Mouse (Mus musculus): ENCODE data around the gene Zfp541.
A peak's percentile ranks its signal among the peaks of the same experiment; 100 is the strongest.

Gene Zfp541

GRCm38 (mm10) chr7:16048164-16048564 is 13.4 kb upstream of the Zfp541 start:
- Histone ChIP-seq H3K27me3 (ENCODE audit: insufficient read depth, low read length) (no peaks in the 10 kb centered on the region), H3K36me3 (ENCODE audit: insufficient read depth, low read length) (peaks cover 20% of the 10 kb centered on the region), H3K4me1 (replicated peaks; ENCODE audit: low read depth, low read length) (peaks cover 74% of the 10 kb centered on the region), H3K4me3 (replicated peaks; ENCODE audit: low read length) (peak overlapping the region; percentile 94), H3K9me3 (ENCODE audit: low read length) (no peaks in the 10 kb centered on the region)
- TF ChIP-seq CTCF (conservative IDR thresholded peaks at IDR 0.05; ENCODE audit: low read length) (no peak), NANOG (IDR thresholded peaks at IDR 0.05; ENCODE audit: borderline replicate concordance, low read length) (no peak), POU5F1 (IDR thresholded peaks at IDR 0.05; ENCODE audit: borderline replicate concordance, low read length) (no peak)

- Histone ChIP-seq H3K4me1 (replicated peaks; ENCODE audit: low read depth, low read length) (peaks cover 70% of the 10 kb centered on the region), H3K27me3 (ENCODE audit: insufficient read depth, low read length) (no peaks in the 10 kb centered on the region), H3K36me3 (ENCODE audit: insufficient read depth, low read length) (peaks cover 16% of the 10 kb centered on the region; the same call in 1 of the 2 replicates), H3K4me3 (replicated peaks; ENCODE audit: low read length) (peak overlapping the region; percentile 94), H3K9me3 (ENCODE audit: low read length) (no peaks in the 10 kb centered on the region)
- TF ChIP-seq CTCF (conservative IDR thresholded peaks at IDR 0.05; ENCODE audit: low read length) (no peak), POU5F1 (IDR thresholded peaks at IDR 0.05; ENCODE audit: borderline replicate concordance, low read length) (no peak), NANOG (IDR thresholded peaks at IDR 0.05; ENCODE audit: borderline replicate concordance, low read length) (no peak)
Observed at GRCm38 (mm10) chr7:16048675-16049575, 12.7 kb upstream of the Zfp541 start.

GRCm38 (mm10) chr7:16049576-16049915 is 12.1 kb upstream of the Zfp541 start:
- Histone ChIP-seq H3K4me3 (replicated peaks; ENCODE audit: low read length) (peak overlapping the region; percentile 94), H3K4me1 (replicated peaks; ENCODE audit: low read depth, low read length) (peaks cover 63% of the 10 kb centered on the region), H3K9me3 (ENCODE audit: low read length) (no peaks in the 10 kb centered on the region), H3K27me3 (ENCODE audit: insufficient read depth, low read length) (no peaks in the 10 kb centered on the region), H3K36me3 (ENCODE audit: insufficient read depth, low read length) (peaks cover 16% of the 10 kb centered on the region; the same call in 1 of the 2 replicates)
- TF ChIP-seq CTCF (conservative IDR thresholded peaks at IDR 0.05; ENCODE audit: low read length) (no peak), POU5F1 (IDR thresholded peaks at IDR 0.05; ENCODE audit: borderline replicate concordance, low read length) (no peak), NANOG (IDR thresholded peaks at IDR 0.05; ENCODE audit: borderline replicate concordance, low read length) (no peak)

- Histone ChIP-seq H3K4me1 (replicated peaks; ENCODE audit: low read depth, low read length) (peaks cover 56% of the 10 kb centered on the region), H3K27me3 (ENCODE audit: insufficient read depth, low read length) (peaks cover 3% of the 10 kb centered on the region; the same call in 1 of the 2 replicates), H3K9me3 (ENCODE audit: low read length) (no peaks in the 10 kb centered on the region), H3K36me3 (ENCODE audit: insufficient read depth, low read length) (peaks cover 16% of the 10 kb centered on the region; the same call in 1 of the 2 replicates), H3K4me3 (replicated peaks; ENCODE audit: low read length) (no peak overlapping the region)
- TF ChIP-seq NANOG (IDR thresholded peaks at IDR 0.05; ENCODE audit: borderline replicate concordance, low read length) (no peak), POU5F1 (IDR thresholded peaks at IDR 0.05; ENCODE audit: borderline replicate concordance, low read length) (no peak), CTCF (conservative IDR thresholded peaks at IDR 0.05; ENCODE audit: low read length) (no peak)
Observed at GRCm38 (mm10) chr7:16050600-16050999, 11.0 kb upstream of the Zfp541 start.

- H3K36me3 ChIP-seq (ENCODE audit: insufficient read depth, low read length) = peaks cover 16% of the 10 kb centered on the region; the same call in 1 of the 2 replicates
- TF ChIP-seq CTCF (conservative IDR thresholded peaks at IDR 0.05; ENCODE audit: low read length) = peak; percentile 85
- TF ChIP-seq NANOG (IDR thresholded peaks at IDR 0.05; ENCODE audit: borderline replicate concordance, low read length) = no peak
- H3K27me3 ChIP-seq (ENCODE audit: insufficient read depth, low read length) = peaks cover 3% of the 10 kb centered on the region; the same call in 1 of the 2 replicates
Observed at GRCm38 (mm10) chr7:16051883-16052595, 9.6 kb upstream of the Zfp541 start.

GRCm38 (mm10) chr7:16052684-16053083 is 8.9 kb upstream of the Zfp541 start:
- peak overlapping the region; percentile 83 for H3K4me3 ChIP-seq (replicated peaks; ENCODE audit: low read length)
- peaks cover 6% of the 10 kb centered on the region; the same call in 1 of the 2 replicates for H3K27me3 ChIP-seq (ENCODE audit: insufficient read depth, low read length)
- no peaks in the 10 kb centered on the region for H3K9me3 ChIP-seq (ENCODE audit: low read length)
- H3K4me1 ChIP-seq (replicated peaks; ENCODE audit: low read depth, low read length) = peaks cover 42% of the 10 kb centered on the region
- H3K36me3 ChIP-seq (ENCODE audit: insufficient read depth, low read length) = peaks cover 16% of the 10 kb centered on the region; the same call in 1 of the 2 replicates
- TF ChIP-seq POU5F1 (IDR thresholded peaks at IDR 0.05; ENCODE audit: borderline replicate concordance, low read length) = no peak
- no peak for TF ChIP-seq NANOG (IDR thresholded peaks at IDR 0.05; ENCODE audit: borderline replicate concordance, low read length)
- no peak for TF ChIP-seq CTCF (conservative IDR thresholded peaks at IDR 0.05; ENCODE audit: low read length)

More at GRCm38 (mm10) chr7:16051883-16052595, 9.6 kb upstream of the Zfp541 start:
- peak overlapping the region; percentile 83 for H3K4me3 ChIP-seq (replicated peaks; ENCODE audit: low read length)
- peaks cover 44% of the 10 kb centered on the region for H3K4me1 ChIP-seq (replicated peaks; ENCODE audit: low read depth, low read length)
- no peaks in the 10 kb centered on the region for H3K9me3 ChIP-seq (ENCODE audit: low read length)

- Histone ChIP-seq H3K36me3 (ENCODE audit: insufficient read depth, low read length) (peaks cover 16% of the 10 kb centered on the region; the same call in 1 of the 2 replicates), H3K9me3 (ENCODE audit: low read length) (no peaks in the 10 kb centered on the region), H3K4me1 (replicated peaks; ENCODE audit: low read depth, low read length) (peaks cover 42% of the 10 kb centered on the region), H3K27me3 (ENCODE audit: insufficient read depth, low read length) (peaks cover 10% of the 10 kb centered on the region; the same call in 1 of the 2 replicates), H3K4me3 (replicated peaks; ENCODE audit: low read length) (peak overlapping the region; percentile 83; the same call in 1 of the 2 replicates)
- TF ChIP-seq NANOG (IDR thresholded peaks at IDR 0.05; ENCODE audit: borderline replicate concordance, low read length) (no peak), POU5F1 (IDR thresholded peaks at IDR 0.05; ENCODE audit: borderline replicate concordance, low read length) (no peak), CTCF (conservative IDR thresholded peaks at IDR 0.05; ENCODE audit: low read length) (no peak)
Observed at GRCm38 (mm10) chr7:16053105-16053504, 8.5 kb upstream of the Zfp541 start.

GRCm38 (mm10) chr7:16054966-16055365 is 6.6 kb upstream of the Zfp541 start:
- Histone ChIP-seq H3K27me3 (ENCODE audit: insufficient read depth, low read length) (peaks cover 25% of the 10 kb centered on the region), H3K4me1 (replicated peaks; ENCODE audit: low read depth, low read length) (peaks cover 28% of the 10 kb centered on the region), H3K4me3 (replicated peaks; ENCODE audit: low read length) (no peak overlapping the region), H3K9me3 (ENCODE audit: low read length) (no peaks in the 10 kb centered on the region), H3K36me3 (ENCODE audit: insufficient read depth, low read length) (peaks cover 10% of the 10 kb centered on the region; the same call in 1 of the 2 replicates)
- no peak for TF ChIP-seq NANOG (IDR thresholded peaks at IDR 0.05; ENCODE audit: borderline replicate concordance, low read length)
- TF ChIP-seq POU5F1 (IDR thresholded peaks at IDR 0.05; ENCODE audit: borderline replicate concordance, low read length) = no peak
- TF ChIP-seq CTCF (conservative IDR thresholded peaks at IDR 0.05; ENCODE audit: low read length) = no peak
